Mouse (Mus musculus): ENCODE measurements around the gene Flrt2. TPM values are rescaled to one million over a fixed set of nuclear protein-coding genes. Genes with fewer than 3 reads are reported as not detected.
"Not testable (repeated sequence)": the region's sequence is repeated elsewhere in the genome, so short reads cannot be mapped to it uniquely, and the experiment has no call there.

The Flrt2 gene
- under 1 TPM in 2 of 3 experiments, not detected in 1; 0.12 to 0.13 TPM for polyA plus RNA-seq (2017; shearing (Covaris generic))

DNA sequence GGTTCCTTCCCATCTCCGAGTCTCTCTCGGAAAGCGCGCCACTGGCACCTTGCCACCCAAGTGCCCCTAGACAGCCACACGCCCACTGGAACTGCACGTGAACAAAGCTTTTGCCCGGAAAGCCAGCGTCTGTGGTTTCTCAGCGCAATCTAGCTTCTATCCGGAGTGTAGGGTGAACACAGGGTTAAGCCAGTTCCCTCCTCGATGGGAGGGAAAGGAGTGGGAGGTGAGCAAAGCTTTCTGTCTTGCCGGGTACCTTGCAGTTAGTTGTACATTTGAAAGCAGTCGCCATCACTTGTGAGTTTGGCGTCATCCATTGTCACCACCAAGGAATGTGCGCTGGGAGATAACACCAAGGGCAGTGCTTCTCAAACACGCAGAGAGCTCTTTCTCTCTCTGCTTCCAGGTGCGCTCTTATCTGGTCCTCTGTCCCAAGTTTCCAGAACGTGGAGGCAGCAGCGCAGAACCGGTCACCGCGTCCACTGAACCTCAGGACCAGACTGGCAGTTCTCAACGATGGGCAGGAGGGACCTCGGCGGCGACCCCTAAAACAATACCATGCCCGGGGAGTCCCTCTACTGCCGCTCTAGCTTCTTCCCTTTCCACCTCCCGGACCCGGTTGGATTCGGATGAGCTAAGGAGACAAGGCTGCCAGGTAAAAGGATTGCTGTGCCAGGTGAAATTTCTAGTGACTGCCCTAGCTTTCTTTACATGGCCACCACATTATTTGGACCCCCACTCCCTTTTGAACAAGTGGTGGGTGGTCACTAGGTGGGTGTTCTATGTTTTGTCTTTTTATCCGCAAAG lies at the start of gene Flrt2:
Gene Flrt2 (plus strand): TSS at position 266 of the 807 bp plus-strand sequence.
- ATAC-seq = no peak

GRCm38 (mm10) chr12:95642226-95642625 lies 49.8 kb upstream of the Flrt2 start:
- ATAC-seq = no peak

GRCm38 (mm10) chr12:95647179-95647578 lies 44.8 kb upstream of the Flrt2 start:
- ATAC-seq = not testable (repeated sequence)

GRCm38 (mm10) chr12:95652172-95653156 lies 39.6 kb upstream of the Flrt2 start:
- no peak for ATAC-seq

- ATAC-seq = no peak
These were observed 35.4 kb upstream of the Flrt2 start for GRCm38 (mm10) chr12:95656594-95656993.

- ATAC-seq = no peak
These were observed 24.7 kb upstream of the Flrt2 start for GRCm38 (mm10) chr12:95667296-95667695.

GRCm38 (mm10) chr12:95675711-95676110 lies 16.3 kb upstream of the Flrt2 start:
- no peak for ATAC-seq

- ATAC-seq = no peak
These were observed 1.2 kb upstream of the Flrt2 start for GRCm38 (mm10) chr12:95690819-95691218.

GRCm38 (mm10) chr12:95692948-95693650 lies 1.1 kb downstream of the Flrt2 start:
- ATAC-seq = no peak

- no peak for ATAC-seq
These were observed 1.8 kb downstream of the Flrt2 start for GRCm38 (mm10) chr12:95693651-95694471.

DNA sequence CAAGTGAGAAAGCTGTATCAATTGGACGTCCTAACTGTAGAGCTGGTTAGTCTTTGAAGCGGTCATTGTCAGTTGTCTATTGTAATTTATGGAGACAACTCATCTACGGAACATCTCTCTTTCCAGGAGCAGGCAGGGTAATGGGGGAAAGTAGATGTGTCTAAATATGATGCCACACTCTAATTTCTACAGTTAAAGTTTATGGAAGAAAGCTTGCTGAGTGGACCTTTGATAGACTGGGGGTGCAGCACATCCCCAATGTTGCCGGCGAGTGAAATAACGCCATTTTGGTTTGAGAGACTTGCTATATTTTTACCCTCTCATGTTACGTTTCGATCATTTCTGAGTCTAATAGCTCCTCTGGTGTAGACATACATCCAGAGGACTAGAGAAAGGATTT lies 2.5 kb downstream of the Flrt2 start:
- no peak for ATAC-seq

- no peak for ATAC-seq
These were observed 3.2 kb downstream of the Flrt2 start for GRCm38 (mm10) chr12:95694991-95695833.

DNA sequence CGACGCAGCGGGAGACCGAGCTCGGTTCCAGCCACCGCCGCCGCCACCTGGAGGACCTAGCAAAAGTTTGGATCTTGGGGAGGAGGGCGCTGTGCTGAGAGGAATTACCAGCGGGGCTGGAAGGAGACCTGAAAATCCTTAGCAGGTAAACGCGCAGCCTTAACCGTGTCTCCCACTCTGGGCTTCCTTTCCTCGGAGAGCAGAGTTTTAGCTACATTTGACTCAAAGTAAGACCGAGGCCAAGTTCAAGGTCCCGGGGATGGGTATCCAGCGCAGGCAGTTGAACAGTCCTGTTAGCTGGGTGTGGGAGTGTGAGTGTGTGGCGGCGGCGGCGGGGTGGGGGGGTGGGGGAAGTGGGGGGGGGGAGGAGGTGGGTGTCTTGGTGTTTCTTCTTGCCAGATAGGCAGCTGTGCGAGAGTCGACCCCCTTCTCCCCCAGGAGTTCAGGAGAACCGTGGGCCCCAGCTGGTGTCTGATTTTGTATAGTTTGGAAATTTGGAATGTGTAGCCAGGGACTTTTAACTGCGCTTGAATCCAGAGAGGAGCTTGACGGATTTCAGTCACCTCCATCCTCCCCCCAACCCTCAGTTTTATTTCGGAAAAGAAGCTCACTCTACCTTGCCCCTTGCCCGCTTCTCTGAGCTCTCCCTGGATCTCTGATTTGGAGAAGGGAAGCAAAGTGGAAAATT lies 4.0 kb downstream of the Flrt2 start:
- ATAC-seq = no peak

DNA sequence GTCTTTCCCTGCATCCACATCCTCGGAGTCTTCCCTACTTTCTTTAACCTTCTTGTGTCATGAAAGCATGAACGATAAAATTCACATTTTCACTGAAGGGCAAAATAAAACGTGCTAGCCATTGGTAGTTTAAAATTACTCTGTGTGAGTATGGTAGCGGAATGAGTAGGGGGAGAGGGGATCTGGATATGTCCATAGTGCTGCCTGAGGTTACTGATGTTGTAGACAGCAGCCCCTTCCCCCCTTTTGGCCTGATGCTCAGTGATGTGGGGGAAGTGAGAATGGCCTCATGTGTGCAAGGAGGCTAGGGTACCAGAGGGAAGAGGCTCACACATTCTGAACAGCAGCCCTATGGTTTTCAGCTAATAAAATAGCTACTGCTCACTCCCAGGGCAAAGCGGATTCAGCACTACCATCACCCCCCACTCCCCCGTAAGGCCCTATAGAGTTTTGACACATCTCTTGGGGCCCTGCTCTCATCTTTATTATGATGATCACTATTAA lies 4.5 kb downstream of the Flrt2 start:
- ATAC-seq = no peak

GRCm38 (mm10) chr12:95698556-95698955 lies 6.5 kb downstream of the Flrt2 start:
- ATAC-seq = no peak

DNA sequence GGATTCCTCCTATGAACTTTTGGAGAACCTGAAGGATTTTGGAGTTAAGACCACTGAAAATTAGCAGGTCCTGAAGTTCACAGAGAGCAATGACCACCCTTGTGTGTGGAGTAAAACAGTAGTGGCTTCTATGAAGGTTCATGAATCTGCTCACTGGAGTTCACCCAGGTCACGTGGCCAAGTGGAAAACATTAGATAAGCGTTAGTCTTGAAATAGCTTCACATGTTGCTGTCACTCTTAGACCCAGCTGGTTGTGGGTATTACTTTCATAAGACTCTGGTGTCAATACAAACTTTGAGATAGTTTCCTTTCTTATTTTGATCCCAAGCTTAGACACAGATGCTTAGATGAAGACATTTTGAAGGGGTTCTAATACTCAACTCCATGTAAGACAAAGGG lies 8.7 kb downstream of the Flrt2 start:
- ATAC-seq = no peak

DNA sequence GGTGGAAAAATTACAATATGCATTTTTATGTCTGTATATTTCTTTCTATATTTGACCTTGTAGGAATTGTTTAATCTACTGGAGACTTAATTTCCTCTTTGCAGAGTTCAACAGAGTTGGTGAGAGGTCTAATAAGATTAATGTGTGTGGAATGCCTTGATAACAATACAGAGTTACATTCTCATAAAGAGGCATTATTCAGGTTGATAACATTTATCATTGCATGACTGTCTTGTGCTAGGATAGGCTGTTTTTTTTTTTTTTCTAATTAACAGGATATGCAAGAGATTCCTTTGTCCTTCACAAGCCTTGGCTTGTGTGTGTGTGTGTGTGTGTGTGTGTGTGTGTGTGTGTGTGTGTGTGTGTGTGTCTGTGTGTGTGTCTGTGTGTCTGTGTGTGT lies 9.6 kb downstream of the Flrt2 start:
- ATAC-seq = no peak

GRCm38 (mm10) chr12:95705006-95705405 lies 13.0 kb downstream of the Flrt2 start:
- ATAC-seq = no peak

- no peak for ATAC-seq
These were observed 31.2 kb downstream of the Flrt2 start for GRCm38 (mm10) chr12:95723265-95723664.

DNA sequence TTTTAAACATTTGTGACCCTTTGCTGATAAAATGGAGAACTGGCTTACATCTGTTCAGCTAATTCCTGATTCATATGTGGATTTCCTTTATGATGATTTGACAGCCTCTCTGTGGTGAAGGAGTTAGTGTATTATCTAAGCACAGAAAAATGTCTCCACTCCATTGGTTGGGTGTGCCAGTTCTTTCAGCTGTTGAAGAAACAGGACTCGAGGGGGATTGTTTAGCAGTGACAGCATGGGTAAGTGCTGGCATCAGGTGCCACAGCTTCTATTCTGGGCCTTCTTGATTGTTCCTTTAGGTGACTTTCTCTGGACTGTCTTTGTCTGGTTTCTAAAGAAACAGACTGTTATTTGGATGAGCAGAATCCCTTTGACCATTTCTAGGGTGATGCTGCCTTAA lies 42.0 kb downstream of the Flrt2 start:
- ATAC-seq = no peak
